Mouse (Mus musculus) forebrain, embryonic 11.5 days (tissue): ENCODE results near the gene Ptgdr2. TPM values are rescaled to one million over a fixed set of nuclear protein-coding genes. Genes with fewer than 3 reads are reported as not detected.
A peak's percentile ranks its signal among the peaks of the same experiment; 100 is the strongest.

Source experiments
- ATAC-seq: fragments of 200-750 bp; cut with Nextera tagmentation; replicated peaks from 2 replicates; pipeline ENCODE4 v1.8.0; 2017; ENCODE audit warnings: moderate TSS enrichment; ENCODE audit not compliant: low FRiP score
- DNase-seq: peaks from one replicate; pipeline ENCODE4 v3.0.0-alpha.2; 2017; ENCODE audit warnings: low spot score
- H3K27ac ChIP-seq: fragments of 300-500 bp; sonication (generic); 2 replicates; pipeline ENCODE4 v1.5.1; 2014; ENCODE audit warnings: low read depth, low read length
- H3K27me3 ChIP-seq: fragments of 300-500 bp; sonication (generic); 2 replicates; pipeline ENCODE4 v1.6.1; 2014; ENCODE audit warnings: mild to moderate bottlenecking, low read length, mixed read lengths; ENCODE audit not compliant: control insufficient read depth, insufficient read depth
- H3K36me3 ChIP-seq: fragments of 300-500 bp; sonication (generic); 2 replicates; pipeline ENCODE4 v1.6.1; 2014; ENCODE audit warnings: mild to moderate bottlenecking, low read length, moderate library complexity, mixed read lengths; ENCODE audit not compliant: control insufficient read depth, insufficient read depth
- H3K4me1 ChIP-seq: fragments of 300-500 bp; sonication (generic); replicated peaks from 2 replicates; pipeline ENCODE4 v1.6.1; 2014; ENCODE audit warnings: low read length, mixed read lengths; ENCODE audit not compliant: control insufficient read depth, insufficient read depth
- H3K4me2 ChIP-seq: fragments of 300-500 bp; sonication (generic); 2 replicates; pipeline ENCODE4 v1.6.1; 2014; ENCODE audit warnings: low read depth, mild to moderate bottlenecking, low read length, moderate library complexity, mixed read lengths; ENCODE audit not compliant: severe bottlenecking
- H3K4me3 ChIP-seq: fragments of 300-500 bp; sonication (generic); 2 replicates; pipeline ENCODE4 v1.5.1; 2014; ENCODE audit warnings: low read depth, low read length
- H3K9ac ChIP-seq: fragments of 300-500 bp; sonication (generic); 2 replicates; pipeline ENCODE4 v1.6.1; 2014; ENCODE audit warnings: low read length
- H3K9me3 ChIP-seq: fragments of 300-500 bp; sonication (generic); 2 replicates; pipeline ENCODE4 v1.6.1; 2016; ENCODE audit warnings: low read length, mixed read lengths; ENCODE audit not compliant: control insufficient read depth
- WGBS: fragments of 180-500 bp; shearing (Covaris S2); extraction: QIAGEN DNeasy Blood & Tissue Kit; methylation state at CpG from one replicate; pipeline ENCODE4 v1.1.7; 2014; 5-methylcytosine and 5-hydroxymethylcytosine counted together
- polyA plus RNA-seq: library from polyadenylated mRNA; unstranded; fragments of >200 nt; fragmentation: Nextera tagmentation; extraction: Ambion mirVana; gene quantifications from 2 replicates; pipeline ENCODE4 v1.2.1, GENCODE M21; 2014

Gene Ptgdr2
- polyA plus RNA-seq, 1 experiment from 2014 or later, result 0.09 TPM

GRCm38 (mm10) chr19:10949558-10949957 lies 12.6 kb downstream of the Ptgdr2 start:
- WGBS, result 32% methylated on average over 9 of the region's 9 CpGs
- H3K4me3 ChIP-seq, result peak overlapping the region; percentile 60
- H3K9me3 ChIP-seq, result no peaks in the 10 kb centered on the region
- DNase-seq, result no peak
- peak; percentile 4; the same call in 1 of the 2 replicates for ATAC-seq
- H3K9ac ChIP-seq, result peak overlapping the region; percentile 54
- peaks cover 7% of the 10 kb centered on the region; the same call in 1 of the 2 replicates for H3K4me1 ChIP-seq
- H3K27ac ChIP-seq, result no peak overlapping the region
- H3K27me3 ChIP-seq, result no peaks in the 10 kb centered on the region
- H3K4me2 ChIP-seq, result peak overlapping the region; percentile 92
- H3K36me3 ChIP-seq, result peaks cover under 1% of the 10 kb centered on the region; the same call in 1 of the 2 replicates

- Histone ChIP-seq H3K4me1 (no peaks in the 10 kb centered on the region; the same call in 1 of the 2 replicates), H3K27me3 (no peaks in the 10 kb centered on the region), H3K36me3 (no peaks in the 10 kb centered on the region), H3K27ac (no peak overlapping the region), H3K9me3 (no peaks in the 10 kb centered on the region), H3K9ac (no peak overlapping the region), H3K4me3 (no peak overlapping the region), H3K4me2 (no peak overlapping the region)
- DNase-seq (no peak), ATAC-seq (no peak)
- WGBS, result 78% methylated on average over 11 of the region's 11 CpGs
Measured at GRCm38 (mm10) chr19:10952021-10952939, 15.3 kb downstream of the Ptgdr2 start.

GRCm38 (mm10) chr19:10959085-10959977 lies 22.4 kb downstream of the Ptgdr2 start:
- H3K4me3 ChIP-seq, result no peak overlapping the region
- H3K9ac ChIP-seq, result no peak overlapping the region
- H3K36me3 ChIP-seq, result no peaks in the 10 kb centered on the region
- no peaks in the 10 kb centered on the region for H3K4me1 ChIP-seq
- no peaks in the 10 kb centered on the region for H3K9me3 ChIP-seq
- H3K27ac ChIP-seq, result no peak overlapping the region
- peak; percentile 63 for DNase-seq
- H3K27me3 ChIP-seq, result no peaks in the 10 kb centered on the region
- WGBS, result 38% methylated on average over 11 of the region's 11 CpGs
- ATAC-seq, result peak; percentile 75
- no peak overlapping the region for H3K4me2 ChIP-seq

- H3K9ac ChIP-seq, result no peak overlapping the region
- no peaks in the 10 kb centered on the region for H3K9me3 ChIP-seq
- H3K4me3 ChIP-seq, result no peak overlapping the region
- H3K4me2 ChIP-seq, result no peak overlapping the region
- DNase-seq, result no peak
- WGBS, result 50% methylated on average over 12 of the region's 12 CpGs
- ATAC-seq, result no peak
- no peaks in the 10 kb centered on the region for H3K4me1 ChIP-seq
- H3K36me3 ChIP-seq, result no peaks in the 10 kb centered on the region
- no peak overlapping the region for H3K27ac ChIP-seq
- H3K27me3 ChIP-seq, result no peaks in the 10 kb centered on the region
Measured at GRCm38 (mm10) chr19:10959978-10960346, 23.0 kb downstream of the Ptgdr2 start.

GRCm38 (mm10) chr19:10965721-10966120 lies 28.8 kb downstream of the Ptgdr2 start:
- no peak overlapping the region for H3K4me2 ChIP-seq
- no peak overlapping the region for H3K27ac ChIP-seq
- H3K9me3 ChIP-seq, result no peaks in the 10 kb centered on the region
- 93% methylated on average over 7 of the region's 7 CpGs for WGBS
- ATAC-seq (no peak), DNase-seq (no peak)
- H3K36me3 ChIP-seq, result no peaks in the 10 kb centered on the region
- H3K4me3 ChIP-seq, result no peak overlapping the region
- no peaks in the 10 kb centered on the region for H3K4me1 ChIP-seq
- H3K27me3 ChIP-seq, result no peaks in the 10 kb centered on the region
- H3K9ac ChIP-seq, result no peak overlapping the region

- no peak for ATAC-seq
- H3K36me3 ChIP-seq, result no peaks in the 10 kb centered on the region; the same call in 1 of the 2 replicates
- H3K9ac ChIP-seq, result no peak overlapping the region
- WGBS, result 86% methylated on average over 7 of the region's 7 CpGs
- DNase-seq, result no peak
- H3K4me1 ChIP-seq, result no peaks in the 10 kb centered on the region
- no peak overlapping the region for H3K4me3 ChIP-seq
- no peak overlapping the region for H3K27ac ChIP-seq
- no peaks in the 10 kb centered on the region for H3K27me3 ChIP-seq
- H3K9me3 ChIP-seq, result no peaks in the 10 kb centered on the region
- no peak overlapping the region for H3K4me2 ChIP-seq
Measured at GRCm38 (mm10) chr19:10968578-10968977, 31.6 kb downstream of the Ptgdr2 start.

GRCm38 (mm10) chr19:10970457-10970856 lies 33.5 kb downstream of the Ptgdr2 start:
- Histone ChIP-seq H3K4me3 (no peak overlapping the region), H3K4me2 (no peak overlapping the region), H3K27me3 (no peaks in the 10 kb centered on the region), H3K27ac (no peak overlapping the region), H3K4me1 (no peaks in the 10 kb centered on the region), H3K36me3 (no peaks in the 10 kb centered on the region; the same call in 1 of the 2 replicates), H3K9me3 (no peaks in the 10 kb centered on the region), H3K9ac (no peak overlapping the region)
- ATAC-seq, result no peak
- WGBS, result 79% methylated on average over 3 of the region's 3 CpGs
- DNase-seq, result no peak

- no peaks in the 10 kb centered on the region for H3K27me3 ChIP-seq
- H3K9ac ChIP-seq, result no peak overlapping the region
- H3K4me3 ChIP-seq, result no peak overlapping the region
- H3K36me3 ChIP-seq, result no peaks in the 10 kb centered on the region; the same call in 1 of the 2 replicates
- no peak overlapping the region for H3K4me2 ChIP-seq
- 16% methylated on average over 3 of the region's 3 CpGs for WGBS
- ATAC-seq, result no peak
- peak; percentile 5 for DNase-seq
- H3K4me1 ChIP-seq, result no peaks in the 10 kb centered on the region
- no peak overlapping the region for H3K27ac ChIP-seq
- no peaks in the 10 kb centered on the region for H3K9me3 ChIP-seq
Measured at GRCm38 (mm10) chr19:10972660-10973059, 35.7 kb downstream of the Ptgdr2 start.
